ENCODE assay signal across 11 mouse cellular contexts in the genomic region with DNA sequence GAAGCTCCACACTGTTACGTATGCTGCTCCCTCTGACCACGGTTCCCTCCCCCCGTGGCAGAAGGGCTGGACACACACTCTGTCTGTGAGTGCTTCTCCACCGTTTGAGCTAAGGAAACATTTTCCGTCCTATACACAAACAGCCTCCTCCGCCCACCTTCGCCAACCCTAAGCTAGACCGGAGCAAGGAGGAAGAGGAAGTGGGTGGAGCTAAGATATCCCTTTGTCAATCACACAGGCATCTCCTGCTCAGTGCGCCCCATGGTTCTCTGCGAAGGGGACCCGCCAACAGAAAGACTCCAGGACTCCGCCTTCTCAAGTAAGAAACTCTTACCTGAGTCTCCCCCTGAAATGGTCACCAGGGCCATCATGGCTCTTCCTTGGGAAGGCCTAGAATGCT.
A peak's percentile ranks its signal among the peaks of the same experiment; 100 is the strongest.
DNase-seq lines count a peak whose midpoint lies in the region; ATAC-seq and TF ChIP-seq lines count a peak whose summit lies in the region.
"Had no signal": no experiment of that assay in that cellular context is flagged by ENCODE, and none has a peak within 500 bp of the region (broad histone marks: within the 10 kb centered on the region; RNA-seq: fewer than 3 reads in every experiment).

No protein-coding gene starts in this region.

- H3K9me3 ChIP-seq in heart, embryonic 16.5 days (replicated peaks; ENCODE audit: control insufficient read depth, low read length) = no peaks in the 10 kb centered on the region
- H3K9me3 ChIP-seq in stomach, embryonic 16.5 days (replicated peaks; ENCODE audit: control insufficient read depth, low read length) = no peaks in the 10 kb centered on the region
- H3K9me3 ChIP-seq in stomach, postnatal 0 days (ENCODE audit: control insufficient read depth, low read length) = no peaks in the 10 kb centered on the region
- H3K9me3 ChIP-seq in liver, postnatal 0 days (ENCODE audit: low read length) = no peaks in the 10 kb centered on the region
- H3K9me3 ChIP-seq in hindbrain, embryonic 16.5 days (ENCODE audit: control insufficient read depth, low read length) = no peaks in the 10 kb centered on the region
- H3K9me3 ChIP-seq: heart, embryonic 13.5 days had no signal

- H3K4me2 ChIP-seq in heart, embryonic 16.5 days (ENCODE audit: low read depth, low read length) = peak overlapping the region; percentile 24; the same call in 1 of the 2 replicates
- no peak overlapping the region for H3K4me2 ChIP-seq in stomach, embryonic 16.5 days (ENCODE audit: low read depth, low read length)
- no peak overlapping the region for H3K4me2 ChIP-seq in stomach, postnatal 0 days (replicated peaks; ENCODE audit: low read depth)
- 0 out of 2 replicates have a peak overlapping the region, but pooled peaks have one; percentile 30 for H3K4me2 ChIP-seq in liver, postnatal 0 days (ENCODE audit: low read depth, low read length)
- H3K4me2 ChIP-seq in hindbrain, embryonic 16.5 days (ENCODE audit: low read length) = no peak overlapping the region
- H3K4me2 ChIP-seq: heart, embryonic 13.5 days had no signal

- no peaks in the 10 kb centered on the region for H3K36me3 ChIP-seq in heart, embryonic 16.5 days (ENCODE audit: control insufficient read depth, insufficient read depth)
- H3K36me3 ChIP-seq in stomach, embryonic 16.5 days (ENCODE audit: control insufficient read depth, insufficient read depth, low read length) = no peaks in the 10 kb centered on the region
- H3K36me3 ChIP-seq in stomach, postnatal 0 days (ENCODE audit: control insufficient read depth, insufficient read depth, low read length) = no peaks in the 10 kb centered on the region
- H3K36me3 ChIP-seq in liver, postnatal 0 days (replicated peaks; ENCODE audit: insufficient read depth, low read length) = no peaks in the 10 kb centered on the region
- H3K36me3 ChIP-seq in hindbrain, embryonic 16.5 days (ENCODE audit: control insufficient read depth, insufficient read depth, low read length) = no peaks in the 10 kb centered on the region
- H3K36me3 ChIP-seq: heart, embryonic 13.5 days had no signal

- H3K27ac ChIP-seq in heart, embryonic 16.5 days (ENCODE audit: low read length) = no peak overlapping the region
- H3K27ac ChIP-seq in stomach, embryonic 16.5 days (ENCODE audit: low read length) = no peak overlapping the region
- H3K27ac ChIP-seq in stomach, postnatal 0 days (replicated peaks) = no peak overlapping the region
- H3K27ac ChIP-seq in liver, postnatal 0 days (ENCODE audit: low read depth) = no peak overlapping the region
- no peak overlapping the region for H3K27ac ChIP-seq in hindbrain, embryonic 16.5 days (ENCODE audit: low read depth, low read length)
- H3K27ac ChIP-seq: heart, embryonic 13.5 days had no signal

- ATAC-seq in heart, embryonic 16.5 days (replicated peaks; ENCODE audit: extremely low read depth, insufficient read depth, low FRiP score) = peak; percentile 65
- ATAC-seq in stomach, embryonic 16.5 days (ENCODE audit: insufficient read depth, low FRiP score) = peak; percentile 40; the same call in 1 of the 2 replicates
- ATAC-seq in stomach, postnatal 0 days (ENCODE audit: low FRiP score, low TSS enrichment) = no peak
- 0 out of 2 replicates have a peak, but pooled peaks have one; percentile 29 for ATAC-seq in liver, postnatal 0 days
- no peak for ATAC-seq in hindbrain, embryonic 16.5 days

- no peak for TF ChIP-seq EP300 in stomach, postnatal 0 days (optimal IDR thresholded peaks at IDR 0.05)
- TF ChIP-seq EP300 in liver, postnatal 0 days (IDR thresholded peaks at IDR 0.05; ENCODE audit: low read depth) = no peak

- DNase-seq in heart, adult 9 months (ENCODE audit: low spot score in 2 of 2) = no peak
- DNase-seq in stomach, postnatal 0 days (ENCODE audit: low spot score) = no peak
- no peak for DNase-seq in liver, postnatal 0 days
- no peak for DNase-seq in left cerebral cortex, adult 8-10 months (ENCODE audit: low spot score in 2 of 2)
- no peak for DNase-seq in gastrocnemius, postnatal 36 days
- DNase-seq: embryo, embryonic 11 days; kidney, adult 9 months had no signal

- intact Hi-C loops in gastrocnemius, postnatal 36 days (cut with DNase I) = no loop called here

- H3K4me3 ChIP-seq in heart, embryonic 16.5 days (ENCODE audit: low read length) = no peak overlapping the region
- no peak overlapping the region for H3K4me3 ChIP-seq in stomach, embryonic 16.5 days (replicated peaks; ENCODE audit: low read length)
- H3K4me3 ChIP-seq in stomach, postnatal 0 days (ENCODE audit: low read depth, low read length) = no peak overlapping the region
- no peak overlapping the region for H3K4me3 ChIP-seq in liver, postnatal 0 days (ENCODE audit: low read depth, low read length)
- H3K4me3 ChIP-seq in hindbrain, embryonic 16.5 days (ENCODE audit: low read length) = no peak overlapping the region
- H3K4me3 ChIP-seq: heart, embryonic 13.5 days had no signal

- no peaks in the 10 kb centered on the region; the same call in 1 of the 2 replicates for H3K4me1 ChIP-seq in heart, embryonic 16.5 days (ENCODE audit: control insufficient read depth, insufficient read depth, low read length)
- H3K4me1 ChIP-seq in stomach, embryonic 16.5 days (ENCODE audit: control insufficient read depth, insufficient read depth, low read length) = peaks cover 7% of the 10 kb centered on the region; the same call in 1 of the 2 replicates
- H3K4me1 ChIP-seq in stomach, postnatal 0 days (replicated peaks; ENCODE audit: control insufficient read depth, insufficient read depth) = no peaks in the 10 kb centered on the region
- H3K4me1 ChIP-seq in liver, postnatal 0 days (ENCODE audit: insufficient read depth) = no peaks in the 10 kb centered on the region
- no peaks in the 10 kb centered on the region for H3K4me1 ChIP-seq in hindbrain, embryonic 16.5 days (ENCODE audit: control insufficient read depth, insufficient read depth, low read depth, low read length)

- WGBS in heart, embryonic 16.5 days = 59% methylated on average over 12 of the region's 12 CpGs
- 68% methylated on average over 12 of the region's 12 CpGs for WGBS in stomach, embryonic 16.5 days
- WGBS in stomach, postnatal 0 days = 66% methylated on average over 12 of the region's 12 CpGs
- WGBS in liver, postnatal 0 days (ENCODE audit: insufficient replicate concordance) = 31% methylated on average over 12 of the region's 12 CpGs
- 86% methylated on average over 12 of the region's 12 CpGs for WGBS in hindbrain, embryonic 16.5 days

- no peak overlapping the region for H3K9ac ChIP-seq in heart, embryonic 16.5 days (ENCODE audit: low read length)
- no peak overlapping the region for H3K9ac ChIP-seq in stomach, embryonic 16.5 days (ENCODE audit: low read length)
- H3K9ac ChIP-seq in stomach, postnatal 0 days (ENCODE audit: low read length) = no peak overlapping the region
- H3K9ac ChIP-seq in liver, postnatal 0 days (replicated peaks) = no peak overlapping the region
- no peak overlapping the region for H3K9ac ChIP-seq in hindbrain, embryonic 16.5 days (ENCODE audit: low read depth, low read length)
- H3K9ac ChIP-seq: heart, embryonic 13.5 days had no signal

- no peak for TF ChIP-seq CTCF in stomach, postnatal 0 days (IDR thresholded peaks at IDR 0.05; ENCODE audit: low read depth)
- TF ChIP-seq CTCF in liver, postnatal 0 days (IDR thresholded peaks at IDR 0.05; ENCODE audit: low read depth) = no peak

- no peaks in the 10 kb centered on the region for H3K27me3 ChIP-seq in heart, embryonic 16.5 days (ENCODE audit: control insufficient read depth, insufficient read depth, low read length)
- H3K27me3 ChIP-seq in stomach, embryonic 16.5 days (ENCODE audit: control insufficient read depth, insufficient read depth, low read length) = no peaks in the 10 kb centered on the region
- no peaks in the 10 kb centered on the region for H3K27me3 ChIP-seq in stomach, postnatal 0 days (ENCODE audit: control insufficient read depth, insufficient read depth, low read length)
- H3K27me3 ChIP-seq in liver, postnatal 0 days (ENCODE audit: insufficient read depth, low read length) = no peaks in the 10 kb centered on the region
- H3K27me3 ChIP-seq in hindbrain, embryonic 16.5 days (replicated peaks; ENCODE audit: control insufficient read depth, insufficient read depth, low read length) = no peaks in the 10 kb centered on the region
- H3K27me3 ChIP-seq: heart, embryonic 13.5 days had no signal

Comparison
In these comparisons a context has a peak if more than half of its experiments do, and no peak if none do; other contexts are left out.
1. ATAC-seq: peak in heart, embryonic 16.5 days (single experiment), stomach, embryonic 16.5 days (single experiment) and liver, postnatal 0 days (single experiment); none in stomach, postnatal 0 days (single experiment) and hindbrain, embryonic 16.5 days (single experiment).
2. H3K4me2 ChIP-seq: peak in heart, embryonic 16.5 days (single experiment) and liver, postnatal 0 days (single experiment); none in stomach, embryonic 16.5 days (single experiment), stomach, postnatal 0 days (single experiment) and hindbrain, embryonic 16.5 days (single experiment).